1 mouse cellular context compared by ENCODE assay signal in genomic region chr16:30604061-30604806, GRCm38 (mm10).
A peak's percentile ranks its signal among the peaks of the same experiment; 100 is the strongest.
TF ChIP-seq lines count a peak whose summit lies in the region.

No protein-coding gene starts in this region.

TF ChIP-seq in CH12.LX, 34 proteins besides CTCF, POLR2A, EP300 and RAD21 (continued from another document):
- TF ChIP-seq BHLHE40 (IDR thresholded peaks at IDR 0.05; ENCODE audit: low read depth, low read length) (0 out of 2 replicates have a peak, but pooled peaks have one; percentile 31), MEF2A (IDR thresholded peaks at IDR 0.05; ENCODE audit: borderline replicate concordance, low read depth, low read length) (no peak; the same call in none of the 2 replicates), USF1 (IDR thresholded peaks at IDR 0.05; ENCODE audit: low read depth, low read length) (no peak), JUN (IDR thresholded peaks at IDR 0.05; ENCODE audit: insufficient read depth, low read depth, low read length) (peak; percentile 21), SIN3A (IDR thresholded peaks at IDR 0.05; ENCODE audit: low read length) (peak; percentile 71; the same call in 1 of the 2 replicates), CHD1 (IDR thresholded peaks at IDR 0.05; ENCODE audit: low read depth, low read length) (peak; percentile 71; the same call in 1 of the 2 replicates), CHD2 (IDR thresholded peaks at IDR 0.05; ENCODE audit: low read length) (peak; percentile 45), MYC (IDR thresholded peaks at IDR 0.05; ENCODE audit: low read depth, low read length) (peak; percentile 74), SMC3 (IDR thresholded peaks at IDR 0.05; ENCODE audit: low read depth, low read length) (peak; percentile 24), GABPA (IDR thresholded peaks at IDR 0.05; ENCODE audit: insufficient replicate concordance, low read depth, low read length) (no peak), ETS1 (conservative IDR thresholded peaks at IDR 0.05; ENCODE audit: low read depth, low read length) (peak; percentile 68; the same call in 1 of the 2 replicates), ZMIZ1 (IDR thresholded peaks at IDR 0.05; ENCODE audit: low read depth, low read length) (peak; percentile 66; the same call in 1 of the 2 replicates), MAFK (IDR thresholded peaks at IDR 0.05; ENCODE audit: insufficient replicate concordance, low read length) (no peak), ZKSCAN1 (IDR thresholded peaks at IDR 0.05; ENCODE audit: borderline replicate concordance, low read depth, low read length) (no peak), ZC3H11A (IDR thresholded peaks at IDR 0.05; ENCODE audit: low read depth, low read length) (no peak), RCOR1 (conservative IDR thresholded peaks at IDR 0.05; ENCODE audit: low read depth, low read length) (peak; percentile 41), KAT2A (IDR thresholded peaks at IDR 0.05; ENCODE audit: insufficient replicate concordance, low read length) (0 out of 2 replicates have a peak, but pooled peaks have one; percentile 35), E2F4 (IDR thresholded peaks at IDR 0.05; ENCODE audit: insufficient replicate concordance, low read depth, low read length) (no peak), POLR2AphosphoS2 (IDR thresholded peaks at IDR 0.05; ENCODE audit: low read depth, low read length) (no peak; the same call in none of the 2 replicates), IRF4 (IDR thresholded peaks at IDR 0.05; ENCODE audit: low read depth, low read length) (peak; percentile 62; the same call in 1 of the 2 replicates)
